Mouse (Mus musculus) megakaryocyte-erythroid progenitor cell, adult 5-6 weeks (primary cell): Measurements from ENCODE around the gene Sys1. TPM values are rescaled to one million over a fixed set of nuclear protein-coding genes. Genes with fewer than 3 reads are reported as not detected.

Experiments
- ATAC-seq: replicated peaks from 2 replicates; pipeline ENCODE4 v1.8.0; 2016; ENCODE audit warnings: mild to moderate bottlenecking, inconsistent platforms; ENCODE audit not compliant: severe bottlenecking, poor library complexity, low FRiP score, low TSS enrichment
- total RNA-seq, 2 experiments: library from RNA; stranded (forward) in 1 of 2; stranded (reverse) in 1 of 2; fragments of 200-1000, 215-1000 nt in 1 of 2; fragments of >200 nt in 1 of 2; fragmentation: Nextera tagmentation in 1 of 2; gene quantifications; 2 replicates each; pipeline ENCODE4 v1.2.3; 2014 to 2017

Sys1 gene
- total RNA-seq, 2 experiments from 2014 or later, result 16.0 to 25.7 TPM

- no peak for ATAC-seq
Measured at GRCm38 (mm10) chr2:164449341-164450042, 7.3 kb upstream of the Sys1 start.

- no peak for ATAC-seq
Measured at GRCm38 (mm10) chr2:164452000-164452676, 4.6 kb upstream of the Sys1 start.

- no peak for ATAC-seq
Measured at GRCm38 (mm10) chr2:164453047-164453757, 3.6 kb upstream of the Sys1 start.

- no peak for ATAC-seq
Measured at GRCm38 (mm10) chr2:164453887-164454500, 2.8 kb upstream of the Sys1 start.

- ATAC-seq, result no peak
Measured at GRCm38 (mm10) chr2:164454846-164455245, 1.9 kb upstream of the Sys1 start.

GRCm38 (mm10) chr2:164455421-164456190 lies 1.2 kb upstream of the Sys1 start:
- ATAC-seq, result no peak

GRCm38 (mm10) chr2:164456413-164456812 lies 351 bp upstream of the Sys1 start:
- ATAC-seq, result no peak

GRCm38 (mm10) chr2:164457942-164458341 lies 1.2 kb downstream of the Sys1 start:
- no peak for ATAC-seq

GRCm38 (mm10) chr2:164458535-164458934 lies 1.8 kb downstream of the Sys1 start:
- ATAC-seq, result no peak

GRCm38 (mm10) chr2:164460745-164461551 lies 4.2 kb downstream of the Sys1 start, which contains the start of gene Gm20458:
Gm20458 (plus strand) TSS chr2:164460967.
- peak; percentile 98 for ATAC-seq

- ATAC-seq, result no peak
Measured at GRCm38 (mm10) chr2:164465161-164465560, 8.4 kb downstream of the Sys1 start.

GRCm38 (mm10) chr2:164466787-164467186 lies 10.0 kb downstream of the Sys1 start:
- ATAC-seq, result peak; percentile 69

GRCm38 (mm10) chr2:164470254-164470653 lies 13.5 kb downstream of the Sys1 start:
- ATAC-seq, result peak; percentile 62

GRCm38 (mm10) chr2:164473624-164474023 lies 16.9 kb downstream of the Sys1 start, which contains the start of gene Trp53tg5:
Trp53tg5 (minus strand) TSS chr2:164473724.
- no peak for ATAC-seq

GRCm38 (mm10) chr2:164485681-164486257 lies 29.0 kb downstream of the Sys1 start, which contains the start of gene Dbndd2:
Dbndd2 (plus strand) TSS chr2:164486106.
- 0 out of 2 replicates have a peak, but pooled peaks have one; percentile 29 for ATAC-seq

- ATAC-seq, result 0 out of 2 replicates have a peak, but pooled peaks have one; percentile 7
Measured at GRCm38 (mm10) chr2:164486258-164487114, 29.7 kb downstream of the Sys1 start.

GRCm38 (mm10) chr2:164487115-164487527 lies 30.4 kb downstream of the Sys1 start:
- no peak for ATAC-seq
